Mouse (Mus musculus) adrenal gland (tissue): ENCODE measurements around the gene Styx.

Experiments
- intact Hi-C: fragments of 180-260 bp; cut with DNase I; formaldehyde crosslinking; loops from one replicate; pipeline ENCODE4 v1.15.1; 2025

The Styx gene

GRCm38 (mm10) chr14:45434220-45434619, 83.3 kb downstream of the Styx start:
- intact Hi-C loops = no loop called here

GRCm38 (mm10) chr14:45438250-45438930, 87.5 kb downstream of the Styx start:
- intact Hi-C loops = no loop called here

DNA sequence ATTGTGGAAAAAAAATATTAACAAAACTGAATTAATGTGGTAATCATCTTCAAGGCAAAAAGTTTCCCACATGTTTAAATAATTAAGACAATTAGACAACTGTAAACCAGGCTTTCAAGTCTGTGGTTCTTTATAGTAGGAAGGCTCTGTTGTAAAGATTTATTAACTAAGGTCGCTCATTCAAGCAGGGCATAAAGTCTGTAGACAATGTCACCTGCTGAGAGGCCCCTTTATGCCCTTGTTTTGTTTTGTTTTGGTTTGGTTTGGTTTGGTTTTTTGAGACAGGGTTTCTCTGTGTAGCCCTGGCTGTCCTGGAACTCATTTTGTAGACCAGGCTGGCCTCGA, 88.0 kb downstream of the Styx start:
- intact Hi-C loops = no loop called here

DNA sequence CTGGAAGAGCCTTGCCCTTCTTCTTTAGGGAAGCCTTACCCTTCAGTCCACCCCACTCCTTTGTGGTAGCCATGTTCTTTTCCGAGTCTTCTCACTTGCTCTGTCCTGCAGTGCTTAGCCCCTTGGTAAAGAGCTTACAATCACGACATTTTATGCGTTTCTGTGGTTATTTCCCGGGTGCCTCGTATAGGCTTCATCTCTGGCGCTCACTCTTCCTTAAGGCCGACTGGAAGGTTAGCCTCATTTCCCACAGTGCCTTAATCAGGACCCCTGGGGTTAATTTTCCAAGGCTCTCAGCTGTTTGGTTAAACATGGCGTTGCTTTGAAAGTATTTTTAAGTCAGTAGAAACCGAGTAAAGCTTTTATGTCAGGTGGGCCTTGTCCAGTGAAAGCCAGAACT, 88.5 kb downstream of the Styx start:
- intact Hi-C loops = no loop called here

- intact Hi-C loops = no loop called here
These were observed 90.4 kb downstream of the Styx start for GRCm38 (mm10) chr14:45441291-45441690.

- intact Hi-C loops = no loop called here
These were observed 92.1 kb downstream of the Styx start for GRCm38 (mm10) chr14:45442781-45443560.

DNA sequence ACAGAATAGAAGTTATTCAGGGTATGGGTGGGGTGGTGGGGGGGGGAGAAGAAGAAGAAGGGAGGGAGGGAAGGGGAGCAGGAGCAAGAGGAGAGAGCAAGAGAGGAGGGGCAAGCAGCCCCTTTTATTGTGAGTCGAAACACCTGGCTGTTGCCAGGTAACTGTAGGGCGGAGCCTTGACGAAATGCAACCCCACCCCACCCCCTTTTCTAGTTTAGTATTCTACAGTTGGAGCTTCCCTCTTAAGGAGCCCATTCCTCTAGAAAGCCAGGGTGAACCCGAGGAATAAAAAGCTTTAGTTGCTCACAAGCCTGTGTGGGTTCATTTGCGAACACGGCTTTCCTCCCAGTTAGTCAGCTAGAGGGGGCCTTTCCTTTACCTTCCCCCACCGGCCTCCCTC, 94.0 kb downstream of the Styx start:
- intact Hi-C loops = no loop called here

- intact Hi-C loops = no loop called here
These were observed 94.6 kb downstream of the Styx start for GRCm38 (mm10) chr14:45445445-45445844.

GRCm38 (mm10) chr14:45446777-45447176, 95.9 kb downstream of the Styx start:
- intact Hi-C loops = no loop called here

- intact Hi-C loops = no loop called here
These were observed 100.2 kb downstream of the Styx start for GRCm38 (mm10) chr14:45451090-45451489.

- intact Hi-C loops = no loop called here
These were observed 101.3 kb downstream of the Styx start for GRCm38 (mm10) chr14:45452148-45452547.

GRCm38 (mm10) chr14:45452861-45453512, 102.1 kb downstream of the Styx start:
- intact Hi-C loops = no loop called here

- intact Hi-C loops = no loop called here
These were observed 102.8 kb downstream of the Styx start for GRCm38 (mm10) chr14:45453538-45454233.

GRCm38 (mm10) chr14:45455651-45456501, 105.0 kb downstream of the Styx start:
- intact Hi-C loops = no loop called here

DNA sequence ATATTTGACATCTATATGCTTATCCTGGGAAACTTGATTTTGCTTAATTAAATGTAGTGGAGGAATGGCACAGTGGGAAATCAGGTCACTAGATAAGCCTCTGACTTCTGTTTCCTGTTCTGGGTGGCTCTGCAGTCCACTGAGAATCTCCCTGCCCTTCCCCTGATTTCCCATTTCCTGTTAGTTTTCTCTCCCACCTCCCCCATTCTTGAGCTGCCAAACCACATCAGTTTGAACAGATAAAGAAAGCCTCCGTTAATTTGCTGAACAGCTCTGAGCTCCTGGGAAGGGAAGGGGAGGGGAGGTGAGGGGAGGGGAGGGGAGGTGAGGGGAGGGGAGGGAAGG, 105.6 kb downstream of the Styx start:
- intact Hi-C loops = no loop called here

GRCm38 (mm10) chr14:45457003-45457402, 106.1 kb downstream of the Styx start:
- intact Hi-C loops = no loop called here

DNA sequence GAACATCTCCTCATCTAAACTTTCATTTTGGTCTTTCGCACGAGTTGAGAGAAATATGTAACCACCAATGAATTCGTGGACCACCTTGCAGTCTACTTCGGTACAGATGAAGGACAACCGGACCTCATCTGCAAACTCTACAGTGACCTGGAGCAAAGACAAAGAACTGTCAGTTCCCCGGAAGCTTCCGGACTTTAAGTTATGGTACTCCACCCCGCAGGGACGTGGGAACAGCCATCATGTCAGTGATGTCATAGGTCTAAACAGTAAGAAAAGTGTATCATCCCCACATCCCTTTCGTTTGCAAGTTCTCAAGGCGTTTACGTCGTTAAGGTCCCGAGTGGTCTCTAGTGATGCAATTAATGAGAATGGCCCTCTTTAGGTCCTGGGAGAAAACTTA, 109.0 kb downstream of the Styx start:
- intact Hi-C loops = loop anchor here (5.0 kb wide), 1 partner anchor 72 kb away; the partner anchor contains the start of gene Fermt2

GRCm38 (mm10) chr14:45460491-45460890, 109.6 kb downstream of the Styx start:
- intact Hi-C loops = loop anchor here (5.0 kb wide), 1 partner anchor 72 kb away; the partner anchor contains the start of gene Fermt2

DNA sequence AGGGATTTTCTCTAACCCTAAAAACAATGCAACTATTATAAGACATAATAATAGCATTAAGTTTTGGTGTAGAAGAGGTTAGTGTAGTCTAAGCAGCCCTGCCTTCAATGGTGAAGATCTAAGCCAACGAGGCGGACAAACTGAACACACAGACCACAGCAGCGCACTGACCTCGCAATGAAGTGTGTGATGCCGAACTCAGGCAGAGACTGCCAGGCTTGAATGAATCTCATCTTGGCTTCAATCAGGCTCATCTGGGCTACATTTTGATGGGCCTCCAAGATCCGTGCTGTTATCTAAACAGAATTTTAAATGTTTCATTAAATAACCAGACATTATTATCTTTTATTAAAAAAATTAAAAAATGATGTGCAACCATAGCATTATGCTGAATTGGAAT, 111.1 kb downstream of the Styx start:
- intact Hi-C loops = loop anchor here (5.0 kb wide), 1 partner anchor 70 kb away; the partner anchor contains the start of gene Fermt2

- intact Hi-C loops = loop anchor here (5.0 kb wide), 1 partner anchor 70 kb away; the partner anchor contains the start of gene Fermt2
These were observed 111.5 kb downstream of the Styx start for GRCm38 (mm10) chr14:45462374-45462773.
